Mouse (Mus musculus): ENCODE measurements around the gene Gan. TPM values are rescaled to one million over a fixed set of nuclear protein-coding genes. Genes with fewer than 3 reads are reported as not detected.
A peak's percentile ranks its signal among the peaks of the same experiment; 100 is the strongest.

Gene Gan
- total and polyA plus RNA-seq, 3 experiments, result 5.6 to 8.7 TPM; not detected in 1

- TF ChIP-seq POLR2AphosphoS5 (IDR thresholded peaks at IDR 0.05; ENCODE audit: borderline replicate concordance, low read depth, low read length) (no peak), RCOR1 (IDR thresholded peaks at IDR 0.05; ENCODE audit: low read depth, low read length) (no peak), ZNF384 (IDR thresholded peaks at IDR 0.05; ENCODE audit: low read depth, low read length) (no peak), TAL1 (IDR thresholded peaks at IDR 0.05; ENCODE audit: low read length) (no peak)
Measured at GRCm38 (mm10) chr8:117115676-117116446, 42.1 kb upstream of the Gan start (continued).

- H3K9me3 ChIP-seq (replicated peaks; ENCODE audit: insufficient read depth, low read length), result no peaks in the 10 kb centered on the region
- H3K79me2 ChIP-seq (ENCODE audit: control insufficient read depth, insufficient read depth, low read length, poor library complexity), result no peaks in the 10 kb centered on the region
- H3K36me3 ChIP-seq (ENCODE audit: control insufficient read depth in 1 of 2, insufficient read depth in 2 of 2, low read length in 2 of 2), result peaks cover 0 to 28% of the 10 kb centered on the region in 2 experiments; a peak in 2 of 4 replicates
- no peak for DNase-seq (ENCODE audit: low read depth, low spot score)
- no peaks in the 10 kb centered on the region for H3K27me3 ChIP-seq (ENCODE audit: control insufficient read depth in 1 of 2, insufficient read depth in 2 of 2, low read length in 2 of 2)
- peak overlapping the region; percentile 67 for H3K27ac ChIP-seq (ENCODE audit: control insufficient read depth, low read depth, low read length)
- no peak overlapping the region for H3K9ac ChIP-seq (ENCODE audit: control insufficient read depth, low read depth, low read length, poor library complexity, severe bottlenecking)
- TF ChIP-seq USF1 (IDR thresholded peaks at IDR 0.05; ENCODE audit: low read depth, low read length) (no peak), KAT2A (conservative IDR thresholded peaks at IDR 0.05; ENCODE audit: low read depth, low read length) (no peak), SMC3 (IDR thresholded peaks at IDR 0.05; ENCODE audit: low read depth, low read length) (no peak), TBP (IDR thresholded peaks at IDR 0.05; ENCODE audit: low read depth, low read length) (no peak), SIN3A (IDR thresholded peaks at IDR 0.05; ENCODE audit: low read length) (no peak), MYB (IDR thresholded peaks at IDR 0.05; ENCODE audit: low read depth, low read length) (no peak), POLR2AphosphoS2 (IDR thresholded peaks at IDR 0.05; ENCODE audit: low read length) (no peak), ETS1 (IDR thresholded peaks at IDR 0.05; ENCODE audit: low read depth, low read length) (no peak), MAX (IDR thresholded peaks at IDR 0.05; ENCODE audit: low read length) (no peak), NRF1 (IDR thresholded peaks at IDR 0.05; ENCODE audit: insufficient read depth, low read depth, low read length, poor library complexity, severe bottlenecking) (no peak), UBTF (IDR thresholded peaks at IDR 0.05; ENCODE audit: borderline replicate concordance, insufficient read depth, low read depth, low read length) (no peak), E2F4 (IDR thresholded peaks at IDR 0.05; ENCODE audit: borderline replicate concordance, low read depth, low read length) (no peak), ZKSCAN1 (IDR thresholded peaks at IDR 0.05; ENCODE audit: low read depth, low read length) (no peak), RAD21 (IDR thresholded peaks at IDR 0.05; ENCODE audit: low read depth, low read length) (no peak), CHD1 (IDR thresholded peaks at IDR 0.05; ENCODE audit: low read depth, low read length) (no peak)
- no peak overlapping the region for H3K4me3 ChIP-seq (ENCODE audit: control insufficient read depth in 1 of 2, insufficient read depth in 1 of 2, low read depth in 2 of 2, low read length in 2 of 2)
- H3K4me1 ChIP-seq (ENCODE audit: control insufficient read depth in 1 of 2, insufficient read depth in 2 of 2, low read length in 2 of 2), result peaks cover 5 to 37% of the 10 kb centered on the region in 2 experiments
Measured at GRCm38 (mm10) chr8:117116534-117116933, 41.4 kb upstream of the Gan start.

Data from MEL (cell line).